Comparison of ENCODE assay signal across 8 mouse cellular contexts in the genomic region with DNA sequence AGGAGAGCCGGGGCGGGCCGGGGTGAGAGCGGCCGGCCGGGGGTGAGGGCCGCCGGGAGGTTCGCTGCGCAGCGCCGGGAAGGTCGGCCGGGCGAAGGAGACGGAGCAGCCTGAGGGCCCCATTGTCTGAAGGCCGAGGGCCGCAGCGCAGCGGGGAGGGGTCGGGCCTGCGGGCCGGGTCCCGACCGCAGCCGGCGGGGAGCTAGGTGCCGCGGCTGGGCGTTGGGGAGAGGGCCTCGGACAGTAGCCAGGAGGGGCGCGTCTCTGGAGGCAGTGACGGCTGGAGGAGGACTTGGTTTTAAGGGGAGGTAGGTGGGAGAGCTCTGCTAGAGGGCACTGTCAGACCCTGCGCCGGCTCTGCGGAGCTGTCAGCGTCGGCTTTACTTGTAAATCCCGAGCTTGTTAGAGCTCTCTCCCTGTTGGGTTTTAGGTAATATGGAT. TPM values are rescaled to one million over a fixed set of nuclear protein-coding genes. Genes with fewer than 3 reads are reported as not detected.
A peak's percentile ranks its signal among the peaks of the same experiment; 100 is the strongest.
DNase-seq lines count a peak whose midpoint lies in the region; ATAC-seq lines count a peak whose summit lies in the region.

No protein-coding gene starts in this region.

- no peak for ATAC-seq in CD4-positive, CD25-positive, alpha-beta regulatory T cell, adult 4 months
- ATAC-seq in embryonic facial prominence, embryonic 11.5 days (replicated peaks; ENCODE audit: insufficient number of reproducible peaks, low FRiP score, low TSS enrichment, low read depth): peak; percentile 26
- peak; percentile 27 for ATAC-seq in heart, embryonic 14.5 days (ENCODE audit: insufficient number of reproducible peaks, insufficient read depth, low FRiP score, low read depth)

- H3K9me3 ChIP-seq in embryonic facial prominence, embryonic 11.5 days (replicated peaks; ENCODE audit: control insufficient read depth, low read length): no peaks in the 10 kb centered on the region
- H3K9me3 ChIP-seq in heart, embryonic 14.5 days (ENCODE audit: control insufficient read depth, low read length): no peaks in the 10 kb centered on the region

- peak overlapping the region; percentile 38 for H3K4me2 ChIP-seq in embryonic facial prominence, embryonic 11.5 days (ENCODE audit: low read depth, low read length)
- peak overlapping the region; percentile 94 for H3K4me2 ChIP-seq in heart, embryonic 14.5 days (ENCODE audit: low read length)

- H3K9ac ChIP-seq in embryonic facial prominence, embryonic 11.5 days (replicated peaks; ENCODE audit: low read length): peak overlapping the region; percentile 96
- peak overlapping the region; percentile 100 for H3K9ac ChIP-seq in heart, embryonic 14.5 days (ENCODE audit: low read length)

- no peaks in the 10 kb centered on the region for H3K27me3 ChIP-seq in embryonic facial prominence, embryonic 11.5 days (ENCODE audit: control insufficient read depth, insufficient read depth, low read length)
- H3K27me3 ChIP-seq in heart, embryonic 14.5 days (ENCODE audit: control insufficient read depth, insufficient read depth, low read length): no peaks in the 10 kb centered on the region

- H3K27ac ChIP-seq in embryonic facial prominence, embryonic 11.5 days (replicated peaks; ENCODE audit: low read depth, low read length): peak overlapping the region; percentile 91
- peak overlapping the region; percentile 96 to 99 for H3K27ac ChIP-seq in heart, embryonic 14.5 days (replicated peaks in 1 of 2; ENCODE audit: control insufficient read depth in 1 of 2, insufficient read depth in 1 of 2, low read depth in 2 of 2, low read length in 2 of 2)

- H3K36me3 ChIP-seq in embryonic facial prominence, embryonic 11.5 days (replicated peaks; ENCODE audit: control insufficient read depth, insufficient read depth, low read depth, low read length): no peaks in the 10 kb centered on the region
- H3K36me3 ChIP-seq in heart, embryonic 14.5 days (ENCODE audit: control insufficient read depth, insufficient read depth, low read length): no peaks in the 10 kb centered on the region

- DNase-seq in CD4-positive, CD25-positive, alpha-beta regulatory T cell, adult 2 months (ENCODE audit: low read depth, low spot score): peak; percentile 65
- peak; percentile 76 for DNase-seq in Muller cell, postnatal 12 days (ENCODE audit: inconsistent ontology term)
- DNase-seq in embryonic facial prominence, embryonic 11.5 days (ENCODE audit: low spot score): peak; percentile 51
- DNase-seq in kidney, postnatal 4 days: peak; percentile 71 to 81
- peak; percentile 83 for DNase-seq in lung, postnatal 10 days
- DNase-seq in right cerebral cortex, postnatal 10 days (ENCODE audit: low spot score in 2 of 2): peak; percentile 67 to 68

- H3K4me1 ChIP-seq in embryonic facial prominence, embryonic 11.5 days (ENCODE audit: control insufficient read depth, insufficient read depth, low read length): no peaks in the 10 kb centered on the region
- H3K4me1 ChIP-seq in heart, embryonic 14.5 days (ENCODE audit: control insufficient read depth in 2 of 2, insufficient read depth in 2 of 2, low read length in 2 of 2): peaks cover 3 to 41% of the 10 kb centered on the region in 2 experiments

- under 1% methylated on average over 33 of the region's 40 CpGs for WGBS in embryonic facial prominence, embryonic 11.5 days
- under 1% methylated on average over 40 of the region's 40 CpGs for WGBS in heart, embryonic 14.5 days

- peak overlapping the region; percentile 99 for H3K4me3 ChIP-seq in embryonic facial prominence, embryonic 11.5 days (ENCODE audit: low read depth, low read length)
- H3K4me3 ChIP-seq in heart, embryonic 14.5 days (ENCODE audit: control insufficient read depth in 1 of 2, insufficient read depth in 1 of 2, low read depth in 1 of 2, low read length in 2 of 2): peak overlapping the region; percentile 92 to 100

RNA-seq across cellular contexts. Expression of a gene that starts 0.4 kb away (rescaled TPM):
- polyA plus RNA-seq in CD4-positive, CD25-positive, alpha-beta regulatory T cell, adult 4 months (2017; shearing (Covaris generic)): 100 to 1,000 TPM in 1 of 2 experiments, 10 to 100 TPM in 1; 70.6 to 103 TPM
- polyA plus RNA-seq in embryonic facial prominence, embryonic 11.5 days (2014; fragmentation: Nextera tagmentation; extraction: Ambion mirVana): 223 and 251 TPM in 2 replicates
- 193 and 198 TPM in 2 replicates for polyA plus RNA-seq in heart, embryonic 14.5 days (2014; fragmentation: Nextera tagmentation; extraction: Ambion mirVana)

RNA-seq across cellular contexts. Expression of a gene that starts 47.5 kb away (rescaled TPM):
- 10 to 100 TPM; 12.3 to 16.2 TPM for polyA plus RNA-seq in CD4-positive, CD25-positive, alpha-beta regulatory T cell, adult 4 months (2017; shearing (Covaris generic))
- 34.7 and 38.5 TPM in 2 replicates for polyA plus RNA-seq in embryonic facial prominence, embryonic 11.5 days (2014; fragmentation: Nextera tagmentation; extraction: Ambion mirVana)
- 31.0 and 33.9 TPM in 2 replicates for polyA plus RNA-seq in heart, embryonic 14.5 days (2014; fragmentation: Nextera tagmentation; extraction: Ambion mirVana)
